Mouse (Mus musculus) thymus, adult 2 months (tissue): ENCODE measurements around the gene Stk25. TPM values are rescaled to one million over a fixed set of nuclear protein-coding genes. Genes with fewer than 3 reads are reported as not detected.

Source experiments
- DNase-seq: peaks from one replicate; pipeline ENCODE4 v3.0.0; 2021
- H3K27ac ChIP-seq: fragments of 200-500 bp; 2 replicates; pipeline ENCODE4 v1.5.1; 2012; ENCODE audit warnings: low read length, control low read depth; ENCODE audit not compliant: control insufficient read depth, insufficient read depth
- H3K27me3 ChIP-seq: fragments of 200-500 bp; 2 replicates; pipeline ENCODE4 v1.6.1; 2012; ENCODE audit warnings: mild to moderate bottlenecking, low read length, moderate library complexity, mixed read lengths; ENCODE audit not compliant: control insufficient read depth, insufficient read depth
- H3K36me3 ChIP-seq: fragments of 200-500 bp; 2 replicates; pipeline ENCODE4 v1.6.1; 2012; ENCODE audit warnings: mild to moderate bottlenecking, low read length, moderate library complexity; ENCODE audit not compliant: control insufficient read depth, insufficient read depth
- H3K4me1 ChIP-seq: fragments of 200-500 bp; replicated peaks from 2 replicates; pipeline ENCODE4 v1.6.1; 2012; ENCODE audit warnings: low read length; ENCODE audit not compliant: control insufficient read depth, insufficient read depth
- H3K4me3 ChIP-seq: fragments of 200-500 bp; 2 replicates; pipeline ENCODE4 v1.5.1; 2012; ENCODE audit warnings: mild to moderate bottlenecking, low read length, control low read depth, moderate library complexity; ENCODE audit not compliant: control insufficient read depth, insufficient read depth
- CTCF ChIP-seq: fragments of 200-500 bp; IDR thresholded peaks from 2 replicates; pipeline ENCODE4 v1.5.1; 2012; ENCODE audit warnings: mild to moderate bottlenecking, control low read depth, low read length, moderate library complexity, borderline replicate concordance; ENCODE audit not compliant: control insufficient read depth, poor library complexity, insufficient read depth; ENCODE audit errors: extremely low read depth
- POLR2A ChIP-seq: fragments of 200-500 bp; IDR thresholded peaks from 2 replicates; pipeline ENCODE4 v1.6.1; 2012; ENCODE audit warnings: mild to moderate bottlenecking, low read length, control low read depth, moderate library complexity; ENCODE audit not compliant: control insufficient read depth, poor library complexity, insufficient read depth; ENCODE audit errors: extremely low read depth
- WGBS: fragments of 180-500 bp; shearing (Covaris S2); methylation state at CpG from one replicate; pipeline ENCODE4 v1.1.7; 2018; 5-methylcytosine and 5-hydroxymethylcytosine counted together
- polyA plus RNA-seq: library from polyadenylated mRNA; depleted of rRNA; stranded (reverse); fragments of >200 nt; gene quantifications from 2 replicates; pipeline ENCODE4 v1.2.3, GENCODE M21; 2012

Stk25 gene
- polyA plus RNA-seq, 1 experiment, result 164 TPM

DNA sequence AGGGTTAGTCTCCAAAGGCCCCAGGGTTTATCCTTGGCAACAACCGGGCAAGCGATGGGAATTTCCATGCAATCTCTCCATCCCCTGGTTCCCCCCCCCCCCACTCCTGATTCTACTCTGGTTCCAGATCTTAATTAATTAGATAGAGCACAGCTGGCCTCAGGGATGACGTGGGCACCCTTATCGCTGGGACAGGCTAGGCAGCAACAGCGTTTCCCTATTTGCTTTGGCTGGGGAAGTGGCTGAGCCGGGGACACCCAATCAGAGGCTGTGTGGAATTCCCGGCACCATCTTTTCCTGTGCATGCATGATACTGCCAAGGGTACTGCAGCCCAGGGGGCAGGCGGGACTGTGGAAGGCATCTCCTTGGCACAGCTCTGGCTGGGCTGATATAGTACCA, 29.7 kb upstream of the Stk25 start:
- 93% methylated on average over 8 of the region's 8 CpGs for WGBS
- no peaks in the 10 kb centered on the region for H3K4me1 ChIP-seq
- H3K27me3 ChIP-seq, result peaks cover 7% of the 10 kb centered on the region
- H3K4me3 ChIP-seq, result no peak overlapping the region
- no peak for DNase-seq
- TF ChIP-seq CTCF (no peak), POLR2A (no peak)
- no peak overlapping the region for H3K27ac ChIP-seq
- H3K36me3 ChIP-seq, result no peaks in the 10 kb centered on the region

GRCm38 (mm10) chr1:93686961-93687320, 28.5 kb upstream of the Stk25 start:
- TF ChIP-seq POLR2A (no peak), CTCF (no peak)
- Histone ChIP-seq H3K36me3 (no peaks in the 10 kb centered on the region), H3K4me3 (0 out of 2 replicates have a peak overlapping the region, but pooled peaks have one; percentile 4), H3K27me3 (peaks cover 7% of the 10 kb centered on the region), H3K27ac (no peak overlapping the region), H3K4me1 (no peaks in the 10 kb centered on the region)
- DNase-seq, result no peak
- WGBS, result 93% methylated on average over 3 of the region's 3 CpGs

DNA sequence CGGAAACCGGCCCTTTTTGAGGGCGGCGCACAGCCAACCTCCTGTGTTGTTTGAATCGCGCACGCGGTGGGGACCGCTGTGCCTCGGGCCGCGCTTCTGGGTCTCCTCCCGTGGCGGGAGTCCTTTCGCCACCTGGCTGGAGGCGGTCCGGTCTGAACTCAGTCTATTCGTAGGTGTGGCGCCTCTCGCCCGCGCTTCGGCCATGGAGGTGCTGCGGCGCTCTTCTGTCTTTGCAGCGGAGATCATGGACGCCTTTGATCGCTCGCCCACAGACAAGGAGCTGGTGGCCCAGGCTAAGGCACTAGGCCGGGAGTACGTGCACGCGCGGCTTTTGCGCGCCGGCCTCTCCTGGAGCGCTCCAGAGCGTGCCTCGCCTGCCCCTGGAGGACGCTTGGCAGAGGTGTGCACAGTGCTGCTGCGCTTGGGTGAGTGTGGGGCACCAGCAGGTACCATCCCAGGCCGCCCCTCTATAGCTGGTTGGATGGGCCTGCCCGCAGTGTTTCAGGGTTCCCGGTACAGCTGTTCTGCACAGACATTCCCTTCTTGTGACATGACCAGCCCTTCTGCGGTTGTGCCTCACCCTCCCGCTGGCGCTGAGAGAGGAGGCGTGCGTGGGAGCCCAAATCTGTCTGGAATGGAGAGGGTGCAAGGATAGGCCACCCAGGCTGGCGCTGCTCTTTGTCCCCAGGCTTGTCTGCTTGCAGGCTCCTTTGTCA, 27.9 kb upstream of the Stk25 start:
- 13% methylated on average over 51 of the region's 51 CpGs for WGBS
- Histone ChIP-seq H3K4me1 (no peaks in the 10 kb centered on the region), H3K36me3 (no peaks in the 10 kb centered on the region), H3K27ac (no peak overlapping the region), H3K4me3 (peak overlapping the region; percentile 4; the same call in 1 of the 2 replicates), H3K27me3 (peaks cover 7% of the 10 kb centered on the region)
- no peak for TF ChIP-seq CTCF
- TF ChIP-seq POLR2A, result no peak
- no peak for DNase-seq

DNA sequence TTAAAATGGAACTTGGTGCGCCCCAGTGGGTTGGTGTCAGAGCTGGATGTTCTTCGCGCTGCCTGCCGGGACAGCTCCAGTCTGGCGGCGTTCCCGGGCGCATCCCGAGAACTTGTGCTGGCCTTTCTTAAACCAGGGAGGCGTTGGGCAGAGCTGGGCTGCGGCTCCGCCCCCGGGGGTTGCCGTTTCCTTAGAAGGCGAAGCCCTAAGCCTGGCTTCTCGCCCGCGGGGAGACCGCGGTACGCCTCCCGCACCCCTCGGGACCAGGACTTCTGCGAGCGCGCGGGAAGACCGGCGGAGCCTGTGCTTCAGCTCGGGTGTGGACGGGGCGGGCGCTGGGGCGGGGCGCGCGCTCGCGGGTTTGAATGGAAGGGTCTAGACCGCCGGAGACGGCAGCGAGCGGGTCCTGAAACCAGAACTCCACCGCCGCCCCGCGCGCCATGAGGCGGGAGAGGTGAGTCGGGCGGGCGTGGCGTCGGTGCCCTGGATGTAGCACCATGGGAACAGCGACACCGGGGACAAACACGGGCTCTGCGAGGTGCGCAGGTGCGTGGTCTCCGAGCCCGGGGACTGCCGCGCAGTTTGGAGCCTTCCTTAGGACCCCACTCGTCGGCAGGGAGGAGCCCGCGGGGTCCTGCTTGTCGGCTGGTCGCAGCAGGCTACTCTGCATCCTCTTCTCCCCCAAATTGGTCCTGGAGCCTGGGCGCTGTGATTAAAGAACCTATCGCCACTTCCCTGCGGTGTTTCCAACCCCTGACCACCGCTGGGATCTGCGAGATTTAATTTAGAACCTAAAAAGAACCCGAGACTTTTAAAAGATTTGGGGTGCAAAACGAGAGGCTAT, 27.2 kb upstream of the Stk25 start, which contains the start of gene Bok:
TSS of gene Bok (plus strand) at position 260 of the 844 bp plus-strand sequence.
- no peaks in the 10 kb centered on the region for H3K36me3 ChIP-seq
- peak within 1 kb of the TSS; percentile 35 for H3K4me3 ChIP-seq
- WGBS, result 1% methylated on average over 78 of the region's 78 CpGs
- H3K4me1 ChIP-seq, result no peaks in the 10 kb centered on the region
- TF ChIP-seq POLR2A (no peak), CTCF (no peak)
- no peak for DNase-seq
- H3K27me3 ChIP-seq, result peaks cover 7% of the 10 kb centered on the region
- no peak within 1 kb of the TSS for H3K27ac ChIP-seq

DNA sequence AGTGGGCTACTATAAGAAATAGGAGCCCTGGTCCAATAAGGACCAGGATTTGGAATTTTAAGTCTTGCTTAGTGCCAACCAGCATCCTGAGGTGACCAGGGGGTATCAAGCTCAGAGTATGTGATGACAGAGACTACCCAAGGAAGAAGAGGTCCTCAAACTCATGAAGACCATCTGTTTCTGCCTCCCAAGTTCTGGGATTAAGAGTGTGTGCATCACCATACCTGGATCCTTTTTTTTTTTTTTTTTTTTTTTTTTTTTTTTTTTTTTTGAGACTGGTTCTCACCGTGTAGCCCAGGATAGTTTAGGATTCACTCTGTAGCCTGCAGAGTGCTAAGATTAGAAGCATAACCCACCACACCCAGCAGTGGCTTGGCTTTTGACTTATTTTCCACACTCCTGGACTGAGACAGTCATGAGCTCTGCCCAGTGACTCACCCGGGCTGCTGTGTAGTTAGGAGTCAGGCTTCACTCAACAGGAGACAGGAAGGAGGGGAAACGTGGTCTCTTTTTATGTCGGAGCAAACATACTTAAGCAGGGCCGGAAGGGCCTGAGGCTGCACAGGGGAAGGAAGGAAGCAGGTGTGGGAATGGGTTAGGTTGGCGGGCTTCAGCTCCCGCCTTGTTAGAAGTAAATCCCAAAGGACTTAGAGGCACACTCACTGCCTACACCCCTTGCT, 21.6 kb upstream of the Stk25 start:
- 10% methylated on average over 7 of the region's 7 CpGs for WGBS
- Histone ChIP-seq H3K4me1 (peaks cover 4% of the 10 kb centered on the region; the same call in 1 of the 2 replicates), H3K27me3 (no peaks in the 10 kb centered on the region), H3K36me3 (no peaks in the 10 kb centered on the region), H3K27ac (no peak overlapping the region), H3K4me3 (no peak overlapping the region)
- no peak for DNase-seq
- TF ChIP-seq CTCF, result no peak
- TF ChIP-seq POLR2A, result no peak

DNA sequence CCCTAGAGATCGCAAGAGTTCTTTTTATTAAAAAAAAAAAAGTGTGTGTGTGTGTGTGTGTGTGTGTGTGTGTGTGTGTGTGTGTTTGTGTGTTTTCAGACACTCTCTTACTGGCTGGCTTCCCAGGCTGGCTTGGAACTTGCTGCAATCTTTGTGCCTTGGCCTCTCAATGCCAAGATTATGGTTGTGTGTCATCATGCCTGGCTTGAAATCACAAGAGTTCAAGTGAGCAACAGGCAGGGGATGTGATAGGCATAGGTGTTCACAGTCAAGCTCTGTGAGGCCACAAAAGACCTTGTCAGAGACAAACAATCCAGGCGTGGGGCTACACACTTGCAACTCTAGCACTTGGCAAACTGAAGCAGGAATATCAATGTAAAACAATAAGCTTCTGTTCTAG, 19.9 kb upstream of the Stk25 start:
- Histone ChIP-seq H3K4me1 (peaks cover 4% of the 10 kb centered on the region; the same call in 1 of the 2 replicates), H3K4me3 (no peak overlapping the region), H3K27me3 (no peaks in the 10 kb centered on the region), H3K27ac (no peak overlapping the region), H3K36me3 (no peaks in the 10 kb centered on the region)
- WGBS, result 55% methylated on average over 2 of the region's 2 CpGs
- no peak for TF ChIP-seq POLR2A
- TF ChIP-seq CTCF, result no peak
- DNase-seq, result no peak
